Mouse (Mus musculus) kidney, embryonic 14.5 days (tissue): ENCODE measurements around the gene Apex1. TPM values are rescaled to one million over a fixed set of nuclear protein-coding genes. Genes with fewer than 3 reads are reported as not detected.
A peak's percentile ranks its signal among the peaks of the same experiment; 100 is the strongest.
"Not testable (repeated sequence)": the region's sequence is repeated elsewhere in the genome, so short reads cannot be mapped to it uniquely, and the experiment has no call there.

Experiments
- ATAC-seq: fragments of 200-750 bp; cut with Nextera tagmentation; 2 replicates; pipeline ENCODE4 v1.8.0; 2017; ENCODE audit warnings: moderate number of reproducible peaks, mild to moderate bottlenecking, moderate TSS enrichment, moderate library complexity; ENCODE audit not compliant: low FRiP score, low TSS enrichment
- H3K27ac ChIP-seq: fragments of 300-500 bp; sonication (generic); 2 replicates; pipeline ENCODE4 v1.5.1; 2014; ENCODE audit warnings: low read depth, mild to moderate bottlenecking, low read length, moderate library complexity, mixed read lengths
- H3K27me3 ChIP-seq: fragments of 300-500 bp; sonication (generic); 2 replicates; pipeline ENCODE4 v1.6.1; 2014; ENCODE audit warnings: mild to moderate bottlenecking, low read length; ENCODE audit not compliant: control insufficient read depth, insufficient read depth
- H3K36me3 ChIP-seq: fragments of 300-500 bp; sonication (generic); 2 replicates; pipeline ENCODE4 v1.6.1; 2014; ENCODE audit warnings: low read length, mixed read lengths; ENCODE audit not compliant: control insufficient read depth, insufficient read depth
- H3K4me1 ChIP-seq: fragments of 300-500 bp; sonication (generic); 2 replicates; pipeline ENCODE4 v1.6.1; 2014; ENCODE audit warnings: low read length, mixed read lengths; ENCODE audit not compliant: control insufficient read depth, insufficient read depth
- H3K4me2 ChIP-seq: fragments of 300-500 bp; sonication (generic); replicated peaks from 2 replicates; pipeline ENCODE4 v1.6.1; 2014; ENCODE audit warnings: low read depth, mild to moderate bottlenecking, low read length
- H3K4me3 ChIP-seq: fragments of 300-500 bp; sonication (generic); 2 replicates; pipeline ENCODE4 v1.5.1; 2014; ENCODE audit warnings: mild to moderate bottlenecking, low read length
- H3K9ac ChIP-seq: fragments of 300-500 bp; sonication (generic); 2 replicates; pipeline ENCODE4 v1.6.1; 2014; ENCODE audit warnings: low read depth, mild to moderate bottlenecking, low read length, moderate library complexity
- H3K9me3 ChIP-seq: fragments of 300-500 bp; sonication (generic); 2 replicates; pipeline ENCODE4 v1.6.1; 2016; ENCODE audit warnings: low read length; ENCODE audit not compliant: control insufficient read depth
- WGBS: fragments of 180-500 bp; shearing (Covaris S2); extraction: QIAGEN DNeasy Blood & Tissue Kit; methylation state at CpG from one replicate; pipeline ENCODE4 v1.1.7; 2014; 5-methylcytosine and 5-hydroxymethylcytosine counted together
- polyA plus RNA-seq: library from polyadenylated mRNA; unstranded; fragments of >200 nt; fragmentation: Nextera tagmentation; extraction: Ambion mirVana; gene quantifications from 2 replicates; pipeline ENCODE4 v1.2.1, GENCODE M21; 2014

The Apex1 gene
- polyA plus RNA-seq, 1 experiment from 2014 or later: 354 TPM

GRCm38 (mm10) chr14:50936649-50937048 lies 11.9 kb downstream of the Apex1 start:
- H3K4me3 ChIP-seq: no peak overlapping the region
- 62% methylated on average over 1 of the region's 1 CpGs for WGBS
- no peak for ATAC-seq
- H3K9me3 ChIP-seq: no peaks in the 10 kb centered on the region
- no peak overlapping the region for H3K9ac ChIP-seq
- H3K4me1 ChIP-seq: no peaks in the 10 kb centered on the region
- no peaks in the 10 kb centered on the region for H3K27me3 ChIP-seq
- H3K4me2 ChIP-seq: no peak overlapping the region
- no peak overlapping the region for H3K27ac ChIP-seq
- H3K36me3 ChIP-seq: no peaks in the 10 kb centered on the region

DNA sequence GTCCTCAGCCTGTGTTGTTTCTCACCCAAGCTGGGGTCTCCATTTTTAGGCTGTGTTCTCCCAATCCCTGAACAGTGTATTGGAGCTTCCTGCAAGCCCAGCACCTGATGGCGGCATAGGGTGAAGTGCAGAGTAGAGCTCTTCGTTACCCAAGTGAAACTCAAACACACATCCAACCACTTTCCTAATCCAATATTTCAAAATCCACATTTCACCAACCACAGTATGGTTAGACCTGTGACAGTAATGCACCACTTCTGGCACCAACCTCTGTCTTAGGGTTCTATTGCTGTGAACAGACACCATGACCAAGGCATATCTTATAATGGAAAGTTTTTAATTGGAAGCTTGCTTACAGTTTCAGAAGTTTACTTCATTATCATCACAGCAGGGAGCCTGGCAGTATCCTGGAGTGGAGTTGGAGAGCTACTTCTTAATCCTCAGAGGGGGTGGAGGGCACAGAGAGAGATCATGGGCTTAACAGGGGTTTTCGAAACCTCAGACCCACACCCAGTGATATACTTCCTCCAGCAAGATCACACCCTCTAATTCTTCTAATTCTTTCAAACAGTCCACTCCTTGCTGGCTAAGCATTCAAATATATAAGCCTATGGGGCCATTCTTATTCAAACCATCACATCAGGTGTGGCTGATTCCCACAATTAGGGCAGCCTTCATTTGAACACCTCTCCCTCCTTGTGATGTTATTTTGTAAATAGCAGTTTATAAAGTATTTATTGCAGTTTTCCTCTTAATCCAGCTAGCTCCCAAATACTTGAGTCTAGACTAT lies 13.5 kb downstream of the Apex1 start:
- no peak overlapping the region for H3K27ac ChIP-seq
- ATAC-seq: no peak
- WGBS: 95% methylated on average over 3 of the region's 3 CpGs
- H3K4me1 ChIP-seq: no peaks in the 10 kb centered on the region
- H3K4me2 ChIP-seq: no peak overlapping the region
- no peaks in the 10 kb centered on the region for H3K9me3 ChIP-seq
- no peak overlapping the region for H3K4me3 ChIP-seq
- no peaks in the 10 kb centered on the region for H3K36me3 ChIP-seq
- no peaks in the 10 kb centered on the region for H3K27me3 ChIP-seq
- no peak overlapping the region for H3K9ac ChIP-seq

- Histone ChIP-seq H3K4me2 (no peak overlapping the region), H3K36me3 (no peaks in the 10 kb centered on the region), H3K27me3 (no peaks in the 10 kb centered on the region), H3K4me1 (0 out of 2 replicates have a peak, but pooled peaks cover 3% of the 10 kb centered on the region), H3K9ac (no peak overlapping the region), H3K9me3 (no peaks in the 10 kb centered on the region), H3K4me3 (no peak overlapping the region), H3K27ac (no peak overlapping the region)
- 43% methylated on average over 2 of the region's 2 CpGs for WGBS
- ATAC-seq: no peak
Measured at GRCm38 (mm10) chr14:50938940-50939339, 14.2 kb downstream of the Apex1 start.

GRCm38 (mm10) chr14:50943932-50944667 lies 19.3 kb downstream of the Apex1 start, which contains the start of gene Gm49342:
Gm49342 (plus strand) TSS chr14:50944517.
- Histone ChIP-seq H3K36me3 (no peaks in the 10 kb centered on the region; the same call in 1 of the 2 replicates), H3K9ac (peak within 1 kb of the TSS; percentile 53; the same call in 1 of the 2 replicates), H3K4me3 (peak within 1 kb of the TSS; percentile 37), H3K27me3 (no peaks in the 10 kb centered on the region), H3K9me3 (no peaks in the 10 kb centered on the region), H3K27ac (peak within 1 kb of the TSS; percentile 83), H3K4me2 (peak within 1 kb of the TSS; percentile 63), H3K4me1 (0 out of 2 replicates have a peak, but pooled peaks cover 4% of the 10 kb centered on the region)
- 17% methylated on average over 31 of the region's 31 CpGs for WGBS
- ATAC-seq: peak; percentile 99

DNA sequence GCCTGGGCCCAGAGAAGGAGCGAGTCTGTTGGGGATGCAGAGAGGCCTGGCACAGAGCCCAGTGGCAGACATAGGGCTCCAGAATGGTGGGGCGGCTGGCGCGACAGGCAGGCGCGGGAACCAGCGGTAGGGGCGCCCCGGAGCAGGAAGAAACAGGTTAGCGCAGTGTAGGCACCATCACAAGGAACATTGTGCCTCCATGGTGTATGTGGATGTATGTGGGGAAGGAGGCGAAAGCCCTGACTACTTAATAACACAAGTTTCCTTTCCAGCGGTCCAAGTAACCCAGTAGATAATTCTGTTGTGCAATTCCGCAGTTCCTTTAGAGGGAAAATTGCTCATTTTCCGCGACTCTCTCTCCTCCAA lies 19.9 kb downstream of the Apex1 start:
- peak overlapping the region; percentile 83 for H3K27ac ChIP-seq
- not testable (repeated sequence) for H3K36me3 ChIP-seq, H3K27me3 ChIP-seq, H3K4me1 ChIP-seq, H3K9me3 ChIP-seq
- peak overlapping the region; percentile 63 for H3K4me2 ChIP-seq
- H3K9ac ChIP-seq: peak overlapping the region; percentile 53; the same call in 1 of the 2 replicates
- H3K4me3 ChIP-seq: peak overlapping the region; percentile 37
- peak; percentile 96 for ATAC-seq
- under 1% methylated on average over 15 of the region's 15 CpGs for WGBS

DNA sequence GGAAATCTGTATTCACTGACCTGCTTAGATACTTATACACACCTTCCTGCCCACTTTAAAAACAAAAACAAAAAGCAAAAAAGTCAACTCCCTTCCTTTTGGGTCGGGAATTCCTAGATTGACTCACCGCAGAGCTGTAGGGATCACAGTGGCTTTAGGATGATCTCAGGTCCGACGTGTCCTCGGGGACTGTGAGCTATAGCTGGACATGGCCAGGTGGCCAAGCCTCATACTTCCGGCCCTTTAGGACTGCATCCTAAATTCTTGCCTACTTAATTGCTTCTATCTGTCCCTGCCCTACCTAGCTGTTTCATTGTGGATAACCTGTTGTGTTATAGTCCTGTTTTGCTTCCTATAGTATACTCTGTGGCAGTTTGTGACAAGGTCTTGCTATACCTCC lies 20.3 kb downstream of the Apex1 start:
- WGBS: 12% methylated on average over 6 of the region's 6 CpGs
- H3K27me3 ChIP-seq, H3K9me3 ChIP-seq, H3K27ac ChIP-seq, H3K4me1 ChIP-seq, H3K36me3 ChIP-seq, ATAC-seq: not testable (repeated sequence)
- Histone ChIP-seq H3K9ac (peak overlapping the region; percentile 53; the same call in 1 of the 2 replicates), H3K4me2 (peak overlapping the region; percentile 63), H3K4me3 (peak overlapping the region; percentile 37)

DNA sequence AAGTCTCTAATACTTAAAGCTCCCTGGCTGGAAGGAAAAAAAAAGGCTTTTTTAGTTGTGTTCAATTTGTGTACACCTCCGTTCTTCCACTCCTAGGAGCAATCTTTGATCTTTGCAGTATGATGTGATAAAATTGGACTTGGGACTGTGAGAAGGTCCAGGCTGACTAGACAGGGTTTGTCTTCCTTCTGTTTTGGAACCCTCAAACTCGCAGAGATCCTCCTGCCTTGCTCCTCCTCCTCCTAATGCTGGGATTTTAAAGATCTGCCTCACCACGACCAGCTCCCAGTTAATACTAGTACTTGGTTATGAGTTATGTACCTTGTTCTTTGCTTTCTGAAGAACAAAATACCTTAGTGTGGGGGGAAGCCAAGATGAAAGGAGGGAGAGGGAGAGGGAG lies 20.8 kb downstream of the Apex1 start:
- Histone ChIP-seq H3K4me3 (peak overlapping the region; percentile 37), H3K4me2 (peak overlapping the region; percentile 63), H3K9ac (peak overlapping the region; percentile 53; the same call in 1 of the 2 replicates)
- not testable (repeated sequence) for H3K9me3 ChIP-seq, H3K27me3 ChIP-seq, H3K36me3 ChIP-seq, H3K27ac ChIP-seq, H3K4me1 ChIP-seq, ATAC-seq
- 25% methylated on average over 3 of the region's 3 CpGs for WGBS

- H3K9me3 ChIP-seq: no peaks in the 10 kb centered on the region
- H3K4me1 ChIP-seq: no peaks in the 10 kb centered on the region
- no peak overlapping the region for H3K4me2 ChIP-seq
- no peak overlapping the region for H3K4me3 ChIP-seq
- no peaks in the 10 kb centered on the region for H3K27me3 ChIP-seq
- no peak overlapping the region for H3K27ac ChIP-seq
- H3K36me3 ChIP-seq: peaks cover 10% of the 10 kb centered on the region
- H3K9ac ChIP-seq: no peak overlapping the region
- WGBS: 91% methylated on average over 10 of the region's 10 CpGs
- no peak for ATAC-seq
Measured at GRCm38 (mm10) chr14:50955487-50955886, 30.7 kb downstream of the Apex1 start.

DNA sequence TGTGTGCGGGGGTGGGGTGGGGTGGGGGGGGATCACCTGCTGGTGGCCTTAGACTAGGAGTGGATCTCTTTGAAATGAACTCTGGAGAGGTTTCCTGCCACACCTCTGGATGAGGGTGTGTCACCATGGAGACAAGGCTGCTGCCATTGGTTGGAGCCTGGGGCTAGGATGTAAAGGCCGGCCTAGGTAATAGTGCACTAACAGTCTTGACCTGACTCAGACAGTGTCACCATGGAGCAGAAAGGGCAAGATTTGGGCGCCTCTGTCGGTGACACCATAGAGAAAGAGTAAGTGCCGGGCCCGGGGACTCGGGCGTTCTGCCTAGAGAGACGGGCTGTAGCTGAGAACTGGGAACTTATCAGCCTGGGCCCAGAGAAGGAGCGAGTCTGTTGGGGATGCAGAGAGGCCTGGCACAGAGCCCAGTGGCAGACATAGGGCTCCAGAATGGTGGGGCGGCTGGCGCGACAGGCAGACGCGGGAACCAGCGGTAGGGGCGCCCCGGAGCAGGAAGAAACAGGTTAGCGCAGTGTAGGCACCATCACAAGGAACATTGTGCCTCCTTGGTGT lies 31.3 kb downstream of the Apex1 start, which contains the start of gene Pnp2:
Gene Pnp2 (plus strand): TSS at position 51 of the 567 bp plus-strand sequence.
- H3K9me3 ChIP-seq, H3K4me3 ChIP-seq, H3K27me3 ChIP-seq, H3K27ac ChIP-seq, H3K4me1 ChIP-seq, H3K9ac ChIP-seq: not testable (repeated sequence)
- peak; percentile 84 for ATAC-seq
- WGBS: 7% methylated on average over 19 of the region's 19 CpGs
- Histone ChIP-seq H3K4me2 (peak within 1 kb of the TSS; percentile 31), H3K36me3 (peaks cover 10% of the 10 kb centered on the region)
